Mouse (Mus musculus): ENCODE measurements around the gene Thnsl2.

The Thnsl2 gene

GRCm38 (mm10) chr6:71133559-71133958, 10.7 kb downstream of the Thnsl2 start:
- DNase-seq (ENCODE audit: low read depth, low spot score), result no peak

- no peak for DNase-seq (ENCODE audit: low read depth, low spot score)
Measured at GRCm38 (mm10) chr6:71131038-71131437, 13.2 kb downstream of the Thnsl2 start.

- DNase-seq (ENCODE audit: low read depth, low spot score), result no peak
Measured at GRCm38 (mm10) chr6:71130269-71130668, 14.0 kb downstream of the Thnsl2 start.

GRCm38 (mm10) chr6:71129071-71129470, 15.2 kb downstream of the Thnsl2 start:
- no peak for DNase-seq (ENCODE audit: low read depth, low spot score)

DNA sequence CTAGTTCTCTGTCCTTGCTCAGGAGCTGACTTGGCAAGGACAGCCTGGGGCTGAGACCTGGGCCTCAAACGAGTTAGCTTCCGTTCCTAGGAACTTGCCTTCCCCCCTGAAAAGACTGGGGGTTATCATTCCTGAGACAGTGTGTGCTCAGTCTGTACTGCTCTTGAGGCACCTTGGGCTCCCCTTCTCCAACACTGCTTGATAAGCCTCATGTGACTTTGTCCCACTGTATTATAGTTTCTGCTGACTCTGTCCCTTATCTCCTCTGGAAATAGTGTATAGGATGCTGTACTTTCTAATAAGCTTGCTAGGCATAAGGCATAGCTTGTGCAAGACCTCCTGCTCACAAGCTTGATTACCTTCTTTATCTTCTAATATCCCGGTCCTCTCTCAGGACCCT, 17.9 kb downstream of the Thnsl2 start:
- no peak for DNase-seq (ENCODE audit: low read depth, low spot score)

GRCm38 (mm10) chr6:71125043-71125893, 19.0 kb downstream of the Thnsl2 start:
- peak; percentile 88 for DNase-seq (ENCODE audit: low read depth, low spot score)

- peak; percentile 52 for DNase-seq (ENCODE audit: low read depth, low spot score)
Measured at GRCm38 (mm10) chr6:71119577-71120254, 24.5 kb downstream of the Thnsl2 start.

- DNase-seq (ENCODE audit: low read depth, low spot score), result no peak
Measured at GRCm38 (mm10) chr6:71111419-71112113, 32.7 kb downstream of the Thnsl2 start.

DNA sequence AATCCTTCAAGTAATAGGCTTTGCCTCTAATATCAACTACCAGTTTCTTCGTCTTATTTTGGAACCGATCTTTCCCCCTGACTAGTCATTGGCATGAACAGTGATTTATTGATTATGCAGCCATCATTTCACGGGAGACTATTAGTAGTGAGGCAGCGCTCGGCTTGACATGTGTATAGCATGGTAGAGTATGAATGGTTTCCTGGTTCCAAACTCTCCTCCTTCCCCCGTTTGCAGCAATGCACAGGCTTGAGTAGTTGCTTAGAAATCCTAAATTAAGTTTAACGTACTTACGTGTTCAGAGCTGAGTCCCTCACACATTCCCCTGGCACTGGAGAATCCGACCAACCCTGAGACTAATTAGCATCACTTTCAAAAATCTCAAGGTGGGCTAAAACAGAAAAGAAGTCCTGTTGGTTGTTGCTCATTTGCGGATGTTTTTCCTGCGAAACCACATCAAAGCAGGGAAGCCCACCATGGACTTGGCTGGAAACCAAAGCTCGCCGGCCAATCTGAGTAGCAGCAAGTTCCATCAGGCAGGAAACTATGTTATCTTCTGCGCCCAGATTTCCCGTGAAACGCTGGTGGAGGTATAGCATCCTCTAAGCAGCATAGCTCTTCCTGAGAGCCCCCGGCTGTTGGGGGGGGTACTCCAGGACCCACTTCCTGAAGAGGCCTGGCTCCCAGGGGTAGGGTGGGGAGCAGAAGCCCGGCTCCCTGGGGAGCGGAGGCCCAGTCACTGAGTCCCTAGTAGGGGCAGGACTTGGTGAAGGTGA, 37.9 kb downstream of the Thnsl2 start:
- no peak for DNase-seq (ENCODE audit: low read depth, low spot score)

- peak; percentile 74 for DNase-seq (ENCODE audit: low read depth, low spot score)
Measured at GRCm38 (mm10) chr6:71096126-71096525, 48.1 kb downstream of the Thnsl2 start.

DNA sequence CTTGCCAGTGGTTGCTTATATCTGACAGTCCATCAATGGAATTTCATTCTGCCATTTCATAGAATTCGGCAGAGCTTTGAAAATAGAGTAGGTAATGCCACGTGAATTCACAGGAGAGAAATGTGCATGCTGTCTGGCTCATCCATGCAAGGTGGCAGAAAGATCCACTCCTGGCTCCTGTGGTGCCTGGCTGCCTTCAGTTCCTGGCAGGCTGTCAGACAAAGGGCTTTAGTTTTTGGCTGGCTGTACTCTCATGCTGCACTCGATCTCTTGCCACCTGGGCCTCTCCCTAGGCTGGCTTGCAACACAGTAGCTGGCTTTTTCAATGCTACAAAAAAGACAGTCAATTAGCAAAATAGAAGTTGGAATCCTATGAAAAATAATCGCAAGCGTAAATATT, 49.5 kb downstream of the Thnsl2 start:
- DNase-seq (ENCODE audit: low read depth, low spot score), result no peak

GRCm38 (mm10) chr6:71093686-71094085, 50.6 kb downstream of the Thnsl2 start:
- DNase-seq (ENCODE audit: low read depth, low spot score), result no peak

- no peak for DNase-seq (ENCODE audit: low read depth, low spot score)
Measured at GRCm38 (mm10) chr6:71090475-71090874, 53.8 kb downstream of the Thnsl2 start.

GRCm38 (mm10) chr6:71089735-71090134, 54.5 kb downstream of the Thnsl2 start:
- DNase-seq (ENCODE audit: low read depth, low spot score), result no peak

- DNase-seq (ENCODE audit: low read depth, low spot score), result no peak
Measured at GRCm38 (mm10) chr6:71088992-71089391, 55.2 kb downstream of the Thnsl2 start.

GRCm38 (mm10) chr6:71083441-71083840, 60.8 kb downstream of the Thnsl2 start:
- no peak for DNase-seq (ENCODE audit: low read depth, low spot score)

DNA sequence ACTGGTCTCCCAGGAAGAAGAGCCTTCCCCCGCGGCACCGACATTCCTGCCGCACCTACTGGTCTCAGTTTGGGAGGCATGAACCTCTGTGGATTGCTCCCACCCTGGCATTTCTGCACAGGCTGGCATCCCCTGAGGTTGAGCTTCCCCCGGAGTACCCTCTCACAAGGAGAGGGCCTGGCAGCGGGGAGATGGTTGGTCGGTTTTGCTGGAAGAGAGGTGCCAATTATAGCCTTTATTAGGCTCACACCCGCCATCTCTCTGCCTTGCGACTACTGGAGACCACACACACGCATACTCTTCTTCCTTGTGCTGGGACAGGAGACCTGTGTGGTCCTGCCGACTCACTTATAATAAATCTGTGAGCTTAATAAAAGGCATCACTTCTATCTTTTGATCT, 62.2 kb downstream of the Thnsl2 start:
- no peak for DNase-seq (ENCODE audit: low read depth, low spot score)

DNA sequence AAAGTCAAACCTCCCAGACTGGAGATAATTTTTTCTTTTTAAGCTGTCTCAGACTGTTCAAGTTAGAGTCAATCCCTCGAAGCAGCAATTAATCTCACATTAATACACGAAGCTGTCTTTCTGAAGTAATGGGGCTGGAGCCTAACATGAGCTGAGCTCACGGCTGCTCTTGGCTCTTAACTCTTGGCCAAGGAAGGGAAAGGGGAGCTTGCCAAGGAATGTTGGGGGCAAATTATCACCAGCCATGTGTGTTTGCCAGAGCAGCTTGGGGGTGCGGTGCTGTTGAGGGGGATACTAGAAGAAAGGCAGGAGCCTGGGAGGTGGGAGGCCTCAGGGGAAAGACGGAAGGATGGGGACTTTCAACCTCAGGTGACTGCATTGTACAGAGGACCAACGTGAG, 63.0 kb downstream of the Thnsl2 start:
- no peak for DNase-seq (ENCODE audit: low read depth, low spot score)
